ENCODE assay signal across 14 mouse cellular contexts in the genomic region with DNA sequence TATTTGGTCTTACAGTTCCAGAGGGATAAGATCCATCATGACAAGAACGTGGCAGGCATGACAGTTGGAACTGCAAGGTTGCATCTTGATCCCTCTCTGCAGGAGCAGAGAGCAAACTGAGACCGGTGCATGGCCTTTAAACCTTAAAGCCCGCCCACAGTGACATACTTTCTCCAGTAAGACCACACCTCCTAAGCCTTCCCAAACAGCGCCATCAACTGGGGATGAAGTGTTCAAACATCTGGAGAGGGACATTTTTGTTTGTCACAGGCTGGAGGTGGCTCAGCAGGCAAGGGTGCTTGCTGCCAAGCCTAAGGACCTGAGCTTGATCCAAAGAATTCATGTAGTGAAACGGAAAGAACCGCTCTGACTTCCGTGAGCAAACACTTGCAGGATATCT. TPM values are rescaled to one million over a fixed set of nuclear protein-coding genes. Genes with fewer than 3 reads are reported as not detected.
"Had no signal": no experiment of that assay in that cellular context is flagged by ENCODE, and none has a peak within 500 bp of the region (broad histone marks: within the 10 kb centered on the region; RNA-seq: fewer than 3 reads in every experiment).

No protein-coding gene starts in this region.

- H3K4me3 ChIP-seq: liver, embryonic 15.5 days; megakaryocyte, embryonic 14.5 days; midbrain, embryonic 12.5 days; neural tube, embryonic 13.5 days; stomach, embryonic 15.5 days had no signal

- H3K9ac ChIP-seq: liver, embryonic 15.5 days; midbrain, embryonic 12.5 days; neural tube, embryonic 13.5 days; stomach, embryonic 15.5 days had no signal

- H3K27me3 ChIP-seq: liver, embryonic 15.5 days; megakaryocyte, embryonic 14.5 days; midbrain, embryonic 12.5 days; neural tube, embryonic 13.5 days; stomach, embryonic 15.5 days had no signal

- H3K36me3 ChIP-seq: midbrain, embryonic 12.5 days; neural tube, embryonic 13.5 days; stomach, embryonic 15.5 days had no signal

- H3K27ac ChIP-seq: liver, embryonic 15.5 days; macrophage; midbrain, embryonic 12.5 days; neural tube, embryonic 13.5 days; stomach, embryonic 15.5 days had no signal

- H3K4me1 ChIP-seq: megakaryocyte, embryonic 14.5 days; midbrain, embryonic 12.5 days; neural tube, embryonic 13.5 days; stomach, embryonic 15.5 days had no signal

- ATAC-seq: lung, postnatal 0 days; midbrain, embryonic 16.5 days had no signal

- DNase-seq: kidney, adult 9 months; kidney, postnatal 14 days; left cerebral cortex, postnatal 4 days; lung, adult 2 months; right cerebral cortex, postnatal 14 days; thymus, postnatal 36 days had no signal

RNA-seq across cellular contexts. Expression of gene Syde2, which starts 37.1 kb away (rescaled TPM):
- polyA plus RNA-seq: macrophage had no signal
